Mouse (Mus musculus): ENCODE results near the gene Antxr1.

DNA sequence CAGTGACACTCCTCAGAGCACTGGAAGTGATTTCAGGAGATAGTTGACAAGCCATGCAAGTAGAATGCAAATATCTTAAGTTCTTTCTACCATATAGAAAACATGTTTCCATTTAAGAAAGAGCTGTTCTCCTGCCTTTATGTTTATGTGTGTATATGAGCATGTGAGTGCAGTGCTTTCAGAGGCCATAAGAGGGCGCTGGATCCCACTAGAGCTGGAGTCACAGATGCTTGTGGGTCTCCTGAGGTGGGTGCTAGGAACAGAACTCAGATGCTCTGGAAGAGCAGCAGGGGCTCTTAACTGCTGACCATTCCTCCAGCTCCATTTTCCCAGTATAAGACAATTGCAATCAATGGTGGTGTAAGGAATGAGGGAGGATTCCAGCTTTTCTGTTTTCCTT, 204.5 kb downstream of the Antxr1 start:
- no peak for TF ChIP-seq CTCF (IDR thresholded peaks at IDR 0.05; ENCODE audit: insufficient read depth, low read length)
- TF ChIP-seq POLR2A (IDR thresholded peaks at IDR 0.05; ENCODE audit: borderline replicate concordance, extremely low read depth, low read depth, low read length) = no peak

Measured in lung, adult 2 months (tissue).